Mouse (Mus musculus): ENCODE measurements around the gene Rgl3. TPM values are rescaled to one million over a fixed set of nuclear protein-coding genes. Genes with fewer than 3 reads are reported as not detected.

Rgl3 gene
- polyA plus RNA-seq, 1 experiment = 24.8 TPM

DNA sequence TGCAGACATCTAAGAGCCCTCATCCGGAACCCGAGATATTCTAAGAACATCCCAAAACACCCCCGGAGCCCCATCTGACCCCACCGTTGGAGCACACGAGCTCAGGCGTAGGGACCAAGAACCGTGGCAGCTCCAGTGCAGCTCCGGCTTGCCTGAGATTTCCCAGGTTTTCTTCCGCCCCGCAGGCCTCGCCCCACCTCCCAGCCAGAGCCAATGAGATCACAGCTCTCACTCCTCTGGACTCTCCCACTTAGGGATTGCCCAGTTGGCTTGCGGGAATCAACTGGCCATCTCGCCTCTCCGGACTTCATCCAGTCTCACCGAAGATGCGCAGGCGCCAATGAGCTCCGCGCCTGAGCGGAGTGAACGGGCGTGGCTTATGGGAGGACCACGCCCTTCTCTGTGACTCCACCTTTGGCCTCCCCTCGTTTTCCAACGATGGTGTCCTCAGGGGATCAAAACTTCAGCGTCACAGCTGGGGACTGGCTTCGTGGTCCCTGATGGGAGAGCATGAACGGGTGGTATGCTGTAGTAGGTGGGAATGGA lies 62.0 kb downstream of the Rgl3 start, which contains the start of the genes Ccdc159 and Tmem205:
Gene Ccdc159 (plus strand): TSS at position 264 of the 546 bp plus-strand sequence.
Gene Tmem205 (minus strand): TSS at position 349 of the 546 bp plus-strand sequence.
- peak within 1 kb of the TSS; percentile 67 for H3K4me3 ChIP-seq (replicated peaks; ENCODE audit: extremely low read depth, low read depth, low read length)
- under 1% methylated on average over 28 of the region's 28 CpGs for WGBS
- peaks cover 10% of the 10 kb centered on the region for H3K4me1 ChIP-seq (ENCODE audit: control insufficient read depth, insufficient read depth, low read length)
- peak; percentile 87 for DNase-seq
- TF ChIP-seq CTCF (IDR thresholded peaks at IDR 0.05; ENCODE audit: insufficient read depth, low read length) (no peak), POLR2A (IDR thresholded peaks at IDR 0.05; ENCODE audit: borderline replicate concordance, extremely low read depth, low read depth, low read length) (peak; percentile 96)

DNA sequence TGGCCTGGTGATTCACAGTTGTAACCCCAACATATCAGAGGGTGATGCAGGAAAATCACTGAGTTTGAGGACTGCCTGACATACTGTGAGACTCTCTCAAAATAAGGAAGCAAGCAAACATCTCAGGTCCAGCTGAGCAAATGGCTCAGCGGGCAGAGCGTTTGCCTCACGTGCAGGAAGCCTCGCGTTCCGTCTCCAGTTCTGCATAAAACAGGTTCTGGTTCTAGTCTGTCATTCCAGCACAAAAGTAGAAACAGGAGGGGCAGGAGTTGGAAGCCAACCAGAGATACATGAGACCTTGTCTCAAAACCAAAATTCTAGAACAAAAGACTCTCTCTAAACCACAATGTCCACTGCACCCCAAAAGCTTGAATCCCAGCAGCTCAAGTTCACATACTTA lies 62.5 kb downstream of the Rgl3 start:
- WGBS = 2% methylated on average over 6 of the region's 6 CpGs
- Histone ChIP-seq H3K4me1 (ENCODE audit: control insufficient read depth, insufficient read depth, low read length) (peaks cover 10% of the 10 kb centered on the region), H3K4me3 (replicated peaks; ENCODE audit: extremely low read depth, low read depth, low read length) (peak overlapping the region; percentile 67)
- no peak for DNase-seq
- TF ChIP-seq POLR2A (IDR thresholded peaks at IDR 0.05; ENCODE audit: borderline replicate concordance, extremely low read depth, low read depth, low read length) (no peak; the same call in 1 of the 2 replicates), CTCF (IDR thresholded peaks at IDR 0.05; ENCODE audit: insufficient read depth, low read length) (no peak)

DNA sequence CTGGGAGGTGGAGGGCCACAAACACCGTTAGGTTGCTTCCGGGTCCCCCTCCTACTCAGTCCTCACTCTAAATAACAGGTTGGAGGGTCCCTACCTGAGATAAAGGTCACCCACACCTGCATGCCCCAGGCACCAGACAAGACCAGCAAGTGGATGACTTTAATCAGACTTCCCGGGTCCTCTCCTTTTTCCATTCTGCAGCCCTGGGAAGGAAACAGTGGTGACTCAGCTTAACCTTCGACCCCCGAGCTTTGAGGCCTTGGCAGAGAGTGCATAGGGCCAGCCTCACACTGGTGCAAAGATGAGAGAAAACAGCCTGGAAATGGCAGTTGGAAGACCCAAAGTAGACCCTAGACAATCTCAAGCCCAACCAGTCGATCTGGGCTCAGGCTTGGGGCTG lies 63.1 kb downstream of the Rgl3 start:
- Histone ChIP-seq H3K4me3 (replicated peaks; ENCODE audit: extremely low read depth, low read depth, low read length) (peak overlapping the region; percentile 22), H3K4me1 (ENCODE audit: control insufficient read depth, insufficient read depth, low read length) (peaks cover 10% of the 10 kb centered on the region)
- DNase-seq = no peak
- TF ChIP-seq CTCF (IDR thresholded peaks at IDR 0.05; ENCODE audit: insufficient read depth, low read length) = no peak
- TF ChIP-seq POLR2A (IDR thresholded peaks at IDR 0.05; ENCODE audit: borderline replicate concordance, extremely low read depth, low read depth, low read length) = no peak
- WGBS = 60% methylated on average over 6 of the region's 6 CpGs

DNA sequence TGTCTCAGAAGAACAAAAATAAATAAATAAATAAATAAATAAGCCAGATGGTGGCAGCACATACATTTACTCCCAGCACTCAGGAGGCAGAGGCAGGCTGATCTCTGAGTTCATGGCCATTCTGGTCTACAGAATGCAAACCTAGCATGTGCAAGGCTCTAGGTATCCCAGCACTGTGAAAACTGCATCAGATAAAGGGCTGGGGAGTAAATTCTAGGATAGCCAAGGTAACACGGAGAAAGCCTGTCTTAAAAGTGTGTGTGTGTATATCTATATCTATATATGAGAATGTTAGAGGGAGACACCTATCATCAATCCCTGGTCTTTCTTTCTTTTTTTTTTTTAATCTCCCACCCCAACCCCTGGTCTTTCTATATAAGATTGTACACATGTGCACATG lies 63.7 kb downstream of the Rgl3 start:
- TF ChIP-seq POLR2A (IDR thresholded peaks at IDR 0.05; ENCODE audit: borderline replicate concordance, extremely low read depth, low read depth, low read length) (no peak), CTCF (IDR thresholded peaks at IDR 0.05; ENCODE audit: insufficient read depth, low read length) (no peak)
- Histone ChIP-seq H3K4me3 (replicated peaks; ENCODE audit: extremely low read depth, low read depth, low read length) (no peak overlapping the region), H3K4me1 (ENCODE audit: control insufficient read depth, insufficient read depth, low read length) (peaks cover 10% of the 10 kb centered on the region)
- WGBS = 87% methylated on average over 1 of the region's 1 CpGs
- no peak for DNase-seq

DNA sequence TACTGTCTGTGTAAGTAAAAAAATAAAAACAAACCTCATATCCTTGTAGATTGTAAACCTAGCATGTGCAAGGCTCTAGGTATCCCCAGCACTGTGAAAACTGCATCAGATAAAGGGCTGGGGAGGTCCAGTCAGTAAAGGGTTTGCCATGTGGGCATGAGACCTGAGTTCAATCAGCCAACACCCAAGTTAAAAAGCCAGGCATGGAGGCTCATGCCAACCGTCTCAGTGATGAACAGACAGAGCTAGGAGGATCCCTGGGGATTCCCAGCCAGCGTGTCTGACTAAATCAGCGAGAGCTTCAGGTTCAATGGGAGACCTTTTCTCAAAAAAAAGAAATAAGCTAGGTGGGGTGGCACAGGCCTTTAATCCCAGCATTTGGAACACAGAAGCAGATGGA lies 64.2 kb downstream of the Rgl3 start:
- DNase-seq = no peak
- 92% methylated on average over 3 of the region's 3 CpGs for WGBS
- TF ChIP-seq POLR2A (IDR thresholded peaks at IDR 0.05; ENCODE audit: borderline replicate concordance, extremely low read depth, low read depth, low read length) = no peak
- no peak for TF ChIP-seq CTCF (IDR thresholded peaks at IDR 0.05; ENCODE audit: insufficient read depth, low read length)
- Histone ChIP-seq H3K4me3 (replicated peaks; ENCODE audit: extremely low read depth, low read depth, low read length) (no peak overlapping the region), H3K4me1 (ENCODE audit: control insufficient read depth, insufficient read depth, low read length) (peaks cover 10% of the 10 kb centered on the region)

DNA sequence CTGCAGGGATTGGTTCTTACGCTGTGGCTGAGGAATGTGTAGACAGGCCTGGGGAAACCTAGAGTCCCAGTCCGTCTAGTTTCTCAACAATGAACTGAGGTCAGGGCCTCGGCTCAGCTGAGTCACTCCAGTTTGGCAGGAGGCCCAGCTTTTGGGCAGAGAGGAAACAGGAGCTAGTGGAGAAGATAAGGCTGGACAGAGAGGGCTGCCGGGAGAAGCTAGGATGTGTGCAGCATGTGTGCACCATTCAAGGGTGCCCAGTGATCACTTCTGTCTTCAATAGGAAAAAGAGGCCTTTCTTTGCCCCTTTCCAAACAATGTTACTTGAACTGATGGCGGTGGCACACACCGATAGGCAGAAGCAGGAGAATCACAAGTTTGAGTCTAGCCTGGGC lies 65.2 kb downstream of the Rgl3 start:
- Histone ChIP-seq H3K4me1 (ENCODE audit: control insufficient read depth, insufficient read depth, low read length) (peaks cover 10% of the 10 kb centered on the region), H3K4me3 (replicated peaks; ENCODE audit: extremely low read depth, low read depth, low read length) (no peak overlapping the region)
- peak; percentile 91 for DNase-seq
- TF ChIP-seq POLR2A (IDR thresholded peaks at IDR 0.05; ENCODE audit: borderline replicate concordance, extremely low read depth, low read depth, low read length) (peak; percentile 12; the same call in 1 of the 2 replicates), CTCF (IDR thresholded peaks at IDR 0.05; ENCODE audit: insufficient read depth, low read length) (no peak)
- WGBS = 19% methylated on average over 6 of the region's 6 CpGs

DNA sequence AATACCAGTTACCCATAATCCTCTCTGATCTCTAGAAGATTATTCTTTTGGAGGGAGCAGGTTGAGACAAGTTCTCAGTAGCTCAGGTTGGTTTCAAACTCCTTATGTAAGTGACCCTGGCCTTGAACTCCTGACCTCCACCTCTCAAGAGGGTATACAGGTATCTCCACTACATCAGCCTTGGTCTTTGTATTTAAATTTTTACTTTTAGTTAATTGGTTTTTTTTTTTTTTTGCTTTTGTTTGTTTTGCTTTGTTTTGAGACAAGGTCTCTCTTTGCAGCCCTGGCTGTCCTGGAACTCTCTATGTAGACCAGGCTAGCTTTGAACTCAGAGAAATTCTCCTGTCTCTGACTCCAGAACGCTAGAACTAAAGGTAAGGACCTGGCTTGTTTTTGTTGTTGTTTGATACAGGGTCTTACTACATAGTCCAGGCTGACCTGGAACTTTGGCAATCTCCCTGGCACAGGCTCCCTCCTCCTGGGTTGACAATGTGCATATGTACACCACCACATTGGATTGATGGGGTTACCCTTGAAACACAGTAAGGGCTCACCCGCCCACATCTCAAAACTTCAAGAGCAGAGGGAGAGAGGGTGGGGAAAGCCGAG lies 65.7 kb downstream of the Rgl3 start:
- Histone ChIP-seq H3K4me3 (replicated peaks; ENCODE audit: extremely low read depth, low read depth, low read length) (no peak overlapping the region), H3K4me1 (ENCODE audit: control insufficient read depth, insufficient read depth, low read length) (peaks cover 10% of the 10 kb centered on the region)
- DNase-seq = no peak
- no peak for TF ChIP-seq POLR2A (IDR thresholded peaks at IDR 0.05; ENCODE audit: borderline replicate concordance, extremely low read depth, low read depth, low read length)
- no peak for TF ChIP-seq CTCF (IDR thresholded peaks at IDR 0.05; ENCODE audit: insufficient read depth, low read length)
- WGBS = 10% methylated on average over 3 of the region's 3 CpGs

DNA sequence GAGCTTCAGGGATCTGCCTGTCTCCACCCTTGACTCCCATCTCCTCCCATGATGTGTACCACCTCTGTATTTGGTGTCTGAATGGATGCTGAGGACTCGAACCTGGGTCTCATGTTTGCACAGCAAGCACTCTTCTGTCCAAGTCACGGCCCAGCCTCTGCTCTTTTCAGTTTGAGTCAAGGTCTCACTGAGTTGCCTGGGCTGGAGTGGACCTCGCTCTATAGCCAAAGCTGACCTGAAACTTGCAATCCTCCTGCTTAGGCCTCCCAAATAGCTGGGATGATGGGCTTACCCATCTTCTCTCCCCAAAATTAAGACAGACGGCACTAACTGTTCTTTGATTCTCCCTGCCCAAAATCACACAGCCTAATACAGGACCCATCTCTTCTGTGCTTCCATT lies 66.2 kb downstream of the Rgl3 start:
- H3K4me1 ChIP-seq (ENCODE audit: control insufficient read depth, insufficient read depth, low read length) = peaks cover 10% of the 10 kb centered on the region
- H3K4me3 ChIP-seq (replicated peaks; ENCODE audit: extremely low read depth, low read depth, low read length) = no peak overlapping the region
- no peak for TF ChIP-seq POLR2A (IDR thresholded peaks at IDR 0.05; ENCODE audit: borderline replicate concordance, extremely low read depth, low read depth, low read length)
- no peak for TF ChIP-seq CTCF (IDR thresholded peaks at IDR 0.05; ENCODE audit: insufficient read depth, low read length)
- DNase-seq = no peak
- WGBS = 88% methylated on average over 4 of the region's 4 CpGs

Other genes with a start within 250 kb of the Rgl3 start
- gene Spc24, start 229.1 kb downstream of the Rgl3 start, polyA plus RNA-seq (2012; rRNA removed) = 2.9 and 3.2 TPM in 2 replicates
- 108 and 127 TPM in 2 replicates for gene Kank2, start 190.7 kb downstream of the Rgl3 start, polyA plus RNA-seq (2012; rRNA removed)
- gene Angptl8, start 153.9 kb downstream of the Rgl3 start, polyA plus RNA-seq (2012; rRNA removed) = 7.4 and 8.2 TPM in 2 replicates
- gene Dock6, start 136.8 kb downstream of the Rgl3 start, polyA plus RNA-seq (2012; rRNA removed) = 262 and 278 TPM in 2 replicates
- gene Rab3d, start 71.3 kb downstream of the Rgl3 start, polyA plus RNA-seq (2012; rRNA removed) = 83.6 and 104 TPM in 2 replicates
- gene Ccdc159, start 62.0 kb downstream of the Rgl3 start, polyA plus RNA-seq (2012; rRNA removed) = 6.3 and 7.6 TPM in 2 replicates
- gene Tmem205, start 61.9 kb downstream of the Rgl3 start, polyA plus RNA-seq (2012; rRNA removed) = 190 and 194 TPM in 2 replicates
- 15.6 and 19.2 TPM in 2 replicates for gene Plppr2, start 52.4 kb downstream of the Rgl3 start, polyA plus RNA-seq (2012; rRNA removed)
- gene Swsap1, start 33.7 kb downstream of the Rgl3 start, polyA plus RNA-seq (2012; rRNA removed) = 10.1 and 10.8 TPM in 2 replicates
- gene Epor, start 25.9 kb downstream of the Rgl3 start, polyA plus RNA-seq (2012; rRNA removed) = 10.7 and 11.1 TPM in 2 replicates
- gene Ccdc151, start 13.2 kb upstream of the Rgl3 start, polyA plus RNA-seq (2012; rRNA removed) = 2.9 and 3.6 TPM in 2 replicates
- gene Prkcsh, start 13.4 kb upstream of the Rgl3 start, polyA plus RNA-seq (2012; rRNA removed) = 52.9 and 58.0 TPM in 2 replicates
- 0.05 and 0.06 TPM in 2 replicates for gene Elavl3, start 62.6 kb upstream of the Rgl3 start, polyA plus RNA-seq (2012; rRNA removed)
- not detected in 2 replicates for gene Gm49318, start 81.8 kb upstream of the Rgl3 start, polyA plus RNA-seq (2012; rRNA removed)
- gene Zfp653, start 81.9 kb upstream of the Rgl3 start, polyA plus RNA-seq (2012; rRNA removed) = 20.3 and 23.1 TPM in 2 replicates
- 29.1 and 36.4 TPM in 2 replicates for gene Ecsit, start 96.0 kb upstream of the Rgl3 start, polyA plus RNA-seq (2012; rRNA removed)
- 79.3 and 94.3 TPM in 2 replicates for gene Cnn1, start 109.8 kb upstream of the Rgl3 start, polyA plus RNA-seq (2012; rRNA removed)
- gene Elof1, start 127.7 kb upstream of the Rgl3 start, polyA plus RNA-seq (2012; rRNA removed) = 176 and 180 TPM in 2 replicates
- gene Acp5, start 146.3 kb upstream of the Rgl3 start, polyA plus RNA-seq (2012; rRNA removed) = 47.7 and 54.5 TPM in 2 replicates
- gene Pigyl, start 167.4 kb upstream of the Rgl3 start, polyA plus RNA-seq (2012; rRNA removed) = 67.8 and 68.8 TPM in 2 replicates
- 0.10 and 0.12 TPM in 2 replicates for gene Zfp872, start 198.6 kb upstream of the Rgl3 start, polyA plus RNA-seq (2012; rRNA removed)
- 18.2 and 20.3 TPM in 2 replicates for gene Zfp809, start 236.3 kb upstream of the Rgl3 start, polyA plus RNA-seq (2012; rRNA removed)

Data from lung, adult 2 months (tissue).